Mouse (Mus musculus) spleen, embryonic (tissue): ENCODE measurements around the gene Mrgpra1.
"Not testable (repeated sequence)": the region's sequence is repeated elsewhere in the genome, so short reads cannot be mapped to it uniquely, and the experiment has no call there.

Source experiments
- CTCF ChIA-PET: fragments of 350-600 bp; sonication (Branson Sonifier 250); formaldehyde crosslinking; loops from one replicate; lab custom pipeline; 2022; lab: Charles Lee

Gene Mrgpra1

DNA sequence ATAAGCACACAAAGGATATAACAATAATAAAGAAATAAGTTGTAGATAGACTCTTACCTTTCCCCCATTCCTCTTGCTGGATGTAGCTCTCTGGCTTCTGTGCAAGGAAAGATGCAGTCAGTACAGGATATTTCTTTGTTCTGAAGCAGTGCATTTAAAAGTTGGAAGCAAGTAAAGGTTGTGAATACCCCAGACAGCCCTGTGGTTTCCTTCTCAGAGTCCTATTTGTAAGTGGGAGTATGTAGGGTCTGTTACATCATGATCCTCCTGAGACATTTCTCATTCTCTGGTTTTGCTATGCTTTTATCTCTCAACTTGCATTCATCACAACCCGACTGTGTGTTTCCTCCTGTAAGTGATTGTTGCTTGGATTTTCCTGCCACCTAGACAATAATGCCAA lies at the start of gene Mrgpra1:
Gene Mrgpra1, minus strand, starts transcription at position 101 of the 400 bp plus-strand sequence.
- CTCF ChIA-PET = no interaction called here

DNA sequence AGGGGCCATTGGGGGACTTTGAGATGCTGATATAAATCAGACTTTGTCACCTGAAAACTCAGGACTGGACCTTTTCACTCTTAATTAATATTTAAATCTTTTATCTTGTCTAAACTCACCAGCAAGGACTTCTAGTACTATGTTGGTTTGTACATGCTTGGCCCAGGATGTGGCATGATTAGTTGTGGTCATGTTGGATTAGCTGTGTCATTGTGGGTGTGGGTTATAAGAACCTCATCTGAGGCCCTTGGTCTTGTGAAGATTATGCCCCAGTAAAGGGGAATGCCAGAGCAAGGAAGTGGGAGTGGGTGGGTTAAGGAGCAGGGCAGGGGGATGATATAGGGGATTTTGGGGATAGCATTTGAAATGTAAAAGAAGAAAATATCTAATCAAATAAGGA lies 47.1 kb upstream of the Mrgpra1 start:
- CTCF ChIA-PET = no interaction called here

GRCm38 (mm10) chr7:47348421-47348820 lies 5.6 kb downstream of the Mrgpra1 start:
- CTCF ChIA-PET = no interaction called here

DNA sequence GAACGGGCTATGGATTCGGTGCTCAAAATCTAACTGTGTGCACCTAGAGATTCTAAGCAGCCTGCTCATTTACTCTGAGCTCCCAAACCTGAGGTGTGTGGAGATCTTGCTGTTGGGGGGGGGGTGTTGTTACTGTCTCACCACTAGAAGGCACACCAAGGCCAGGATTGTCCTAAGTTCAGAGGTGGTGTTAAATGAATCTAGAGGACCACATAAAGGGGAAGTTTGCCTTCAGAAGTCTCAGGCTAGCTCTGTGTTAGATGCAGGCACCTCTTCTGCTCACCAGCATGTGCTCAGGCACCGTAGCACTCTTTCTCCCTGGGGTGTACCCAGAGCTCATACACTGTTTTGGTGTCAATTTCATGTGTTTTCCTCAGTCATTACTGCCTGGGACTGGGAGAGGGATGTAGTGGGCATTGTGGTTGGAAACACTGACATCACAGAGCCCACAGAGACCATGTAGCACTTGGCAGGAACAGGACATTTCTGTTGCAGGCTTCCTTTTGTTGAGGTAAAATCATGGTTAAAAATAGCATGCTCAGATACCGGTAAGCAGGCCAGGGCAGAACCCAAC lies 8.0 kb downstream of the Mrgpra1 start:
- CTCF ChIA-PET = no interaction called here

DNA sequence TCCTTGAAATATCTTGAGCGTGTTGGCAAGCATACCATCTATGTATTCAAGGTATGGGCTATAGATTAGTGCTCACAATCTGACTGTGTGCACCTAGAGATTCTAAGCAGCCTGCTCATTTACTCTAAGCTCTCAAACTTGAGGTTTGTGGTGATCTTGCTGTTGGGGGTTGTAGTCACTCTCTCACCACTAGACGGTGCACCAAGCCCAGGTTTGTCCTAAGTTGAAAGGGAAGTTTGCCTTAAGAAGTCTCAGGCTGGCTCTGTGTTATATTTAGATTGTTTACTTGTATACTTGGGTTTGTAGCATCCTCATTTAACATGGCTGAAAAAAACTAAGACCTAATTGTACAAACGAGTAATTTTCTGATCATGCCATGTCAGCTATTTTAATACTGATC lies 12.2 kb downstream of the Mrgpra1 start:
- CTCF ChIA-PET = not testable (repeated sequence)

DNA sequence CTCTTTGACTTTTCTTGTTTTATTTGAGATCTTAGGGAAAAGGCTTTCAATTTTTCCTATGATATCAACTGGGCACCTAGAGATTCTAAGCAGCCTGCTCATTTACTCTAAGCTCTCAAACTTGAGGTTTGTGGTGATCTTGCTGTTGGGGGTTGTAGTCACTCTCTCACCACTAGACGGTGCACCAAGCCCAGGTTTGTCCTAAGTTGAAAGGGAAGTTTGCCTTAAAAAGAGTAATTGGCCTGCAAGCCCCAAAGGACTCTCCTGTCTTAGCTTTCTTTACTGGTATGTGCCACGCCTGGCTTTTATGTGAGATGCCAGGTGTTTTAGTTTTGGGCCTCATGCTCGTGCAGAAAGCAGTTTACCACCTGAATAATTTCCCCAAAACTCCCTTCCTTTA lies 12.7 kb downstream of the Mrgpra1 start:
- CTCF ChIA-PET = not testable (repeated sequence)

GRCm38 (mm10) chr7:47318299-47318698 lies 35.7 kb downstream of the Mrgpra1 start:
- CTCF ChIA-PET = no interaction called here

GRCm38 (mm10) chr7:47312289-47312688 lies 41.8 kb downstream of the Mrgpra1 start:
- CTCF ChIA-PET = no interaction called here

GRCm38 (mm10) chr7:47309855-47310254 lies 44.2 kb downstream of the Mrgpra1 start:
- CTCF ChIA-PET = no interaction called here

- CTCF ChIA-PET = not testable (repeated sequence)
Measured at GRCm38 (mm10) chr7:47304661-47305060, 49.4 kb downstream of the Mrgpra1 start.

DNA sequence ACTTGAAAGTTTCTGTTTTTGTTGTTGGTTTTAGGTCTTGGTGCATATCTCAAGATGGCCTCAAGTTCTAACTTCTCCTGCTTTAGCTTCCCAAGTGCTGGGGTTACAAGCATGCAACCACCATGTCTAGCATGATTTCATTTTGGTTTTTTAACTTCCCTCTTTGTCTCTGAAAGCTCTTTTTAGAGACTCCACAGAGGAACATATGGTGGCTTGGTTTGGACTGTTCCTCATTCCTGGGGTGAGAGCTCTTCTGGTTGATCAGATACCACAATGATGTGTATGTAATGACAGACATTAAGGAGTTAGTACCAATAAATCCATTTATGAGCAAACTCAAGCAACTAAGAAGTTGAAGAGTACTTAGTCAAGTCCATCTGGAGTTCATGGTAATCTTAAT lies 54.4 kb downstream of the Mrgpra1 start:
- CTCF ChIA-PET = not testable (repeated sequence)
